Mouse (Mus musculus) forebrain, embryonic 12.5 days (tissue): Measurements from ENCODE around the gene Adprhl1. TPM values are rescaled to one million over a fixed set of nuclear protein-coding genes. Genes with fewer than 3 reads are reported as not detected.

Source experiments
- ATAC-seq: fragments of 200-750 bp; cut with Nextera tagmentation; 2 replicates; pipeline ENCODE4 v1.8.0; 2017; ENCODE audit warnings: moderate TSS enrichment; ENCODE audit not compliant: low FRiP score
- H3K27ac ChIP-seq: fragments of 300-500 bp; sonication (generic); 2 replicates; pipeline ENCODE4 v1.5.1; 2016; ENCODE audit warnings: mild to moderate bottlenecking
- H3K27me3 ChIP-seq: fragments of 300-500 bp; sonication (generic); 2 replicates; pipeline ENCODE4 v1.6.1; 2016; ENCODE audit warnings: mild to moderate bottlenecking
- H3K36me3 ChIP-seq: fragments of 300-500 bp; sonication (generic); replicated peaks from 2 replicates; pipeline ENCODE4 v1.6.1; 2016; ENCODE audit warnings: mild to moderate bottlenecking
- H3K4me1 ChIP-seq: fragments of 300-500 bp; sonication (generic); 2 replicates; pipeline ENCODE4 v1.6.1; 2016
- H3K4me2 ChIP-seq: fragments of 300-500 bp; sonication (generic); 2 replicates; pipeline ENCODE4 v1.6.1; 2016; ENCODE audit warnings: mild to moderate bottlenecking, moderate library complexity
- H3K4me3 ChIP-seq: fragments of 300-500 bp; sonication (generic); replicated peaks from 2 replicates; pipeline ENCODE4 v1.5.1; 2016; ENCODE audit warnings: mild to moderate bottlenecking
- H3K9ac ChIP-seq: fragments of 300-500 bp; sonication (generic); 2 replicates; pipeline ENCODE4 v1.6.1; 2016; ENCODE audit warnings: mild to moderate bottlenecking
- H3K9me3 ChIP-seq: fragments of 300-500 bp; sonication (generic); 2 replicates; pipeline ENCODE4 v1.6.1; 2016
- WGBS: fragments of 180-500 bp; shearing (Covaris S2); methylation state at CpG from one replicate; pipeline ENCODE4 v1.1.7; 2016; 5-methylcytosine and 5-hydroxymethylcytosine counted together
- polyA plus RNA-seq: library from polyadenylated mRNA; unstranded; fragments of >200 nt; fragmentation: Nextera tagmentation; extraction: Ambion mirVana; gene quantifications from 2 replicates; pipeline ENCODE4 v1.2.1, GENCODE M21; 2016

Gene Adprhl1
- polyA plus RNA-seq, 1 experiment from 2014 or later = not detected

DNA sequence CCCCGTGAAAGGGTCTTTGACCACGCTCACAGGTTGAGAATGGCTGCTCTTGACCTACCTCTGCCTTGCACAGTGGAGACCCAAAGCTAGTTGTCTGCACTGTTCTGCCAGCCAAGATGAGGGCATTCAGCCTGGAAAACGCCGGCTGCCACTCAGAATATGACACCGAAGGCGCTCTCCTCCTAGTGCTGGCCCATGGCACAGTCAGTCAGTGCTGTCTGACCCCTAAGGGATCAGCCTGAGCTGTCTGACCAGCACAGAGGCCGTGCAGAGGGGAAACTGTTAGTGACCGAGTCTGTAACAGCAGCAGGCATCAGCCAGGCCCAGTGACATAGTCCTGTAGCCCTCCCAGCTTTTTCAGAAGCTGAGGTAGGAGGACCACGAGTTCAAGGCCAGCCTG is 66.7 kb downstream of the Adprhl1 start:
- no peak overlapping the region for H3K27ac ChIP-seq
- H3K36me3 ChIP-seq = peaks cover 40% of the 10 kb centered on the region
- H3K9ac ChIP-seq = no peak overlapping the region
- H3K4me2 ChIP-seq = no peak overlapping the region
- H3K27me3 ChIP-seq = no peaks in the 10 kb centered on the region
- H3K4me1 ChIP-seq = no peaks in the 10 kb centered on the region
- no peak overlapping the region for H3K4me3 ChIP-seq
- no peak for ATAC-seq
- H3K9me3 ChIP-seq = no peaks in the 10 kb centered on the region
- 85% methylated on average over 9 of the region's 9 CpGs for WGBS

DNA sequence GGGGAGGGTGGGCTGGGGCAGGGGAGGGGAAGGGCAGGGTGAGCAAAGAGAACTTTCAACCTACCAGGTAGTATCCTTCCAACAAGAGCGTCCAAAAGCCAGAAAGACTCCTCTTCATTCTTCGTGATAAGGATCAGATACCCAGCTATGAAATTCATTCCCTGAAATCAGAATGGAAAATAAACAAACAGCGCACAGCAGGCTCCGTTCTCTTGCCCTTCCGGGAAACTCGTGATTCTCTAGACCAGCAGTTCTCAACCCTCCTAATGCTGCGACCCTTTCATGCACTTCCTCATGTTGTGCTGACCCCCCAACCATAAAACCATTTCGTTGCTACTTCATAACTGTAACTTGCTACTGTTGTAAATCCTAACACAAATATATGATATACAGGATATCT is 67.1 kb downstream of the Adprhl1 start:
- no peak for ATAC-seq
- Histone ChIP-seq H3K36me3 (peaks cover 40% of the 10 kb centered on the region), H3K4me2 (no peak overlapping the region), H3K4me3 (no peak overlapping the region), H3K4me1 (no peaks in the 10 kb centered on the region), H3K9ac (no peak overlapping the region), H3K9me3 (no peaks in the 10 kb centered on the region), H3K27ac (no peak overlapping the region), H3K27me3 (no peaks in the 10 kb centered on the region)
- WGBS = 88% methylated on average over 8 of the region's 8 CpGs

- no peak overlapping the region for H3K4me2 ChIP-seq
- H3K36me3 ChIP-seq = peaks cover 46% of the 10 kb centered on the region
- no peak overlapping the region for H3K27ac ChIP-seq
- no peak for ATAC-seq
- no peaks in the 10 kb centered on the region for H3K27me3 ChIP-seq
- no peak overlapping the region for H3K4me3 ChIP-seq
- no peak overlapping the region for H3K9ac ChIP-seq
- WGBS = 48% methylated on average over 2 of the region's 2 CpGs
- H3K4me1 ChIP-seq = no peaks in the 10 kb centered on the region
- no peaks in the 10 kb centered on the region for H3K9me3 ChIP-seq
Measured at GRCm38 (mm10) chr8:13181691-13181976, 72.3 kb downstream of the Adprhl1 start.

GRCm38 (mm10) chr8:13180911-13181690 is 72.9 kb downstream of the Adprhl1 start:
- Histone ChIP-seq H3K27me3 (no peaks in the 10 kb centered on the region), H3K4me3 (no peak overlapping the region), H3K9me3 (no peaks in the 10 kb centered on the region), H3K27ac (no peak overlapping the region), H3K4me1 (no peaks in the 10 kb centered on the region), H3K4me2 (no peak overlapping the region), H3K36me3 (peaks cover 48% of the 10 kb centered on the region), H3K9ac (no peak overlapping the region)
- 89% methylated on average over 18 of the region's 18 CpGs for WGBS
- ATAC-seq = no peak

DNA sequence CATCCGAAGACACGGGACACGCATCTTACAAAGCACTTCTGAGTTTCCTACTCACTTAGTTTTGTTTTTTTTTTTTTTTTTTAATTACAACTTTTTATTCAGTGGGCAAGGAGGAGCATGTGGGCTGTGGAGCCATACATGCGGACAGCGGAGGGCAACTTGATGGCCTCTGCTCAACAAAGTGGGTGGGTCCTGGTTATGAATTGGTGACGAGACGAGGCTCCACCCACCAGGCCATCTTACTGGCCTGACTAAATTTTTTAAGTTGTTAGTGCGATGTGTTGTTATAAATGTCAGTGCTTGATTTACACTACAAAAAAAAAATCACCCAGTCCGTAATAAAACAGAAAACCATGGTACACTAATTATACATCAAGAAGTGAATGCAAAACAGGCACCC is 73.6 kb downstream of the Adprhl1 start:
- WGBS = 89% methylated on average over 9 of the region's 9 CpGs

DNA sequence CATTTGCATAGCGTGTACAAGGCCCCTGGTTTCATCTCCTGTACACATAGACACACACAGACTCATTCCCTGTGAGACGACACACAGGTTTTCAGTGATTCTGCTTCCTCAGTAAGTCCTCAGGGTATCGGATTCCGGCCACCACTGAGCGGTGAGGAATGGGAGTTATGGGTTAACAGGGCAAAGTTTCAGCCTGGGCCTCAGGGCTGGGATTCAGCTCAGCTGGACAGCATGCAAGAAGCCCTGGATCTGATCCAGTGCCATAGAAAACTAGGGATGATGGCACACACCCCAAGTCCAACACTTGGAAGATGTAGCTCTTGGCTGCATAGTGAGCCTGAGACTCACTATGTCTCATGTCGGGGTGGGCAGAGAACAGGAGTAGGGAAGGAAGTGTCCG is 74.0 kb downstream of the Adprhl1 start:
- Histone ChIP-seq H3K4me2 (no peak overlapping the region), H3K27ac (no peak overlapping the region), H3K27me3 (no peaks in the 10 kb centered on the region), H3K36me3 (peaks cover 48% of the 10 kb centered on the region), H3K4me3 (no peak overlapping the region), H3K9me3 (no peaks in the 10 kb centered on the region), H3K4me1 (no peaks in the 10 kb centered on the region), H3K9ac (no peak overlapping the region)
- no peak for ATAC-seq
- 84% methylated on average over 7 of the region's 7 CpGs for WGBS

More for the DNA sequence above, 73.6 kb downstream of the Adprhl1 start:
- ATAC-seq = no peak
- H3K9ac ChIP-seq = no peak overlapping the region
- no peak overlapping the region for H3K4me3 ChIP-seq
- no peaks in the 10 kb centered on the region for H3K4me1 ChIP-seq
- H3K27ac ChIP-seq = no peak overlapping the region
- peaks cover 48% of the 10 kb centered on the region for H3K36me3 ChIP-seq
- no peaks in the 10 kb centered on the region for H3K9me3 ChIP-seq
- no peak overlapping the region for H3K4me2 ChIP-seq
- no peaks in the 10 kb centered on the region for H3K27me3 ChIP-seq

GRCm38 (mm10) chr8:13179482-13179881 is 74.5 kb downstream of the Adprhl1 start:
- WGBS = 85% methylated on average over 6 of the region's 6 CpGs
- Histone ChIP-seq H3K4me2 (no peak overlapping the region), H3K27ac (no peak overlapping the region), H3K4me3 (no peak overlapping the region), H3K36me3 (peaks cover 50% of the 10 kb centered on the region), H3K4me1 (no peaks in the 10 kb centered on the region), H3K27me3 (no peaks in the 10 kb centered on the region), H3K9me3 (no peaks in the 10 kb centered on the region), H3K9ac (no peak overlapping the region)
- ATAC-seq = no peak

DNA sequence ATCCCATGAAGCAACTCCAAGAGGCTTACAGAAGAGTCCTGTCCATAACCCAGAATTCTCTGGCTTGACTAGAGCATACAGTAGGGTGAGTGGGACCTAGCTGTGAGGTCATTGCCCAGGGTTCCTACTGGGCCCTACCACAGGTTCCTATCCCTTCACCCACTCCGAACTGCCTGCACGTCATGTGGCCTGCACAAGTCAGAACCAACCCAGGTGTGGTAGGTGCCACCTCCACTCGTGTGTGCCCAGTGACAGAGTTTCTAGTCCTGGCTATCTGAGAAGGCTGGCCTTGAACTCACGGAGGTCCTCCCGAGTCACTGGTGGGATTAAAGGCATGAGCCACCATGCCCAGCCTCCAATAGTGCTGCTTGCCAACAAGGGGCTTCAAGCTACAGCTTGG is 75.8 kb downstream of the Adprhl1 start:
- Histone ChIP-seq H3K9ac (no peak overlapping the region), H3K4me3 (no peak overlapping the region), H3K4me2 (no peak overlapping the region), H3K27me3 (no peaks in the 10 kb centered on the region), H3K4me1 (no peaks in the 10 kb centered on the region), H3K9me3 (no peaks in the 10 kb centered on the region), H3K36me3 (peaks cover 64% of the 10 kb centered on the region), H3K27ac (no peak overlapping the region)
- 93% methylated on average over 5 of the region's 5 CpGs for WGBS
- no peak for ATAC-seq

- Histone ChIP-seq H3K36me3 (peaks cover 66% of the 10 kb centered on the region), H3K9me3 (no peaks in the 10 kb centered on the region), H3K9ac (no peak overlapping the region), H3K27ac (no peak overlapping the region), H3K4me1 (no peaks in the 10 kb centered on the region), H3K4me3 (no peak overlapping the region), H3K4me2 (no peak overlapping the region), H3K27me3 (no peaks in the 10 kb centered on the region)
- 91% methylated on average over 7 of the region's 7 CpGs for WGBS
- ATAC-seq = no peak
Measured at GRCm38 (mm10) chr8:13177173-13177852, 76.6 kb downstream of the Adprhl1 start.

DNA sequence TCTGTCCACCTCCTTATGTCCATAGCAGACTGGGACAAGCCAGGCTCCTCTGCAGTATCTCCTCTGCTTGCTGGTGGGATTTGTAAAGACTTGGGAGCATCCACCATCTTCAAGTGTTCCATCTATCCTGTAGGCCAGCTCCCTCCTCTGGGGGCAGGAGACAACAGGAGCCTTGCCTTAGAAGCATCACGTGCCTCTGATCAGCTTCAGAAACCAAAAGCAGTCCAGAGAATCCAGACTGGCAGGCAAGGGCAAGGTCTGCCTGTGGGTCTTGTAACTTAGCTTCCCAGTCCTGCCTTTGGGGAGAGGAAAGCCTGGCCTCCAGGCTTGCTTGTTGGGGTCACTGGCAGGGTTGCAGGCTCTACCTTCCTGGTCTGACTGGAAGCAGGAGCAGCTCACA is 78.3 kb downstream of the Adprhl1 start:
- H3K27ac ChIP-seq = no peak overlapping the region
- no peak overlapping the region for H3K4me3 ChIP-seq
- H3K4me1 ChIP-seq = no peaks in the 10 kb centered on the region
- WGBS = 93% methylated on average over 1 of the region's 1 CpGs
- no peaks in the 10 kb centered on the region for H3K27me3 ChIP-seq
- ATAC-seq = no peak
- H3K9me3 ChIP-seq = no peaks in the 10 kb centered on the region
- no peak overlapping the region for H3K4me2 ChIP-seq
- H3K9ac ChIP-seq = no peak overlapping the region
- H3K36me3 ChIP-seq = peaks cover 83% of the 10 kb centered on the region

- no peak overlapping the region for H3K4me3 ChIP-seq
- ATAC-seq = no peak
- H3K9me3 ChIP-seq = no peaks in the 10 kb centered on the region
- H3K36me3 ChIP-seq = peaks cover 89% of the 10 kb centered on the region
- H3K27ac ChIP-seq = no peak overlapping the region
- no peaks in the 10 kb centered on the region for H3K27me3 ChIP-seq
- H3K4me1 ChIP-seq = no peaks in the 10 kb centered on the region
- no peak overlapping the region for H3K4me2 ChIP-seq
- WGBS = 89% methylated on average over 4 of the region's 4 CpGs
- H3K9ac ChIP-seq = no peak overlapping the region
Measured at GRCm38 (mm10) chr8:13174811-13175210, 79.2 kb downstream of the Adprhl1 start.

DNA sequence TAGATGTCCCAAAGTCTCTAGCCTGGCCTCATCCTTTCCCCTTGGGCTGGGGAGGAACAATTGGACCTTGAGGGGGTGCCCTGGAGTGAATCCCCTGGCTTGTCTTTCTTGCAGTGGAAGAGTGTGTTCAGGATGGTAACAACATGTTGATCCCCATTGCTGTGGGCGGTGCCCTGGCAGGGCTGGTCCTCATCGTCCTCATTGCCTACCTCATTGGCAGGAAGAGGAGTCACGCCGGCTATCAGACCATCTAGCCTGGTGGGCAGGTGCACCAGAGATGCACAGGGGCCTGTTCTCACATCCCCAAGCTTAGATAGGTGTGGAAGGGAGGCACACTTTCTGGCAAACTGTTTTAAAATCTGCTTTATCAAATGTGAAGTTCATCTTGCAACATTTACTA is 79.7 kb downstream of the Adprhl1 start:
- Histone ChIP-seq H3K4me3 (no peak overlapping the region), H3K9me3 (no peaks in the 10 kb centered on the region), H3K9ac (no peak overlapping the region), H3K4me2 (no peak overlapping the region), H3K4me1 (no peaks in the 10 kb centered on the region), H3K27me3 (no peaks in the 10 kb centered on the region), H3K36me3 (peaks cover 94% of the 10 kb centered on the region), H3K27ac (no peak overlapping the region)
- no peak for ATAC-seq
- 90% methylated on average over 4 of the region's 4 CpGs for WGBS
